Mouse (Mus musculus) right cerebral cortex, adult 2 months (tissue): Measurements from ENCODE around the gene Kirrel.
"Not testable (repeated sequence)": the region's sequence is repeated elsewhere in the genome, so short reads cannot be mapped to it uniquely, and the experiment has no call there.

Experiments
- DNase-seq, 2 experiments: peaks; one replicate each; pipeline ENCODE4 v3.0.0; 2021 to 2022; ENCODE audit warnings: low spot score in 2 of 2

Gene Kirrel

DNA sequence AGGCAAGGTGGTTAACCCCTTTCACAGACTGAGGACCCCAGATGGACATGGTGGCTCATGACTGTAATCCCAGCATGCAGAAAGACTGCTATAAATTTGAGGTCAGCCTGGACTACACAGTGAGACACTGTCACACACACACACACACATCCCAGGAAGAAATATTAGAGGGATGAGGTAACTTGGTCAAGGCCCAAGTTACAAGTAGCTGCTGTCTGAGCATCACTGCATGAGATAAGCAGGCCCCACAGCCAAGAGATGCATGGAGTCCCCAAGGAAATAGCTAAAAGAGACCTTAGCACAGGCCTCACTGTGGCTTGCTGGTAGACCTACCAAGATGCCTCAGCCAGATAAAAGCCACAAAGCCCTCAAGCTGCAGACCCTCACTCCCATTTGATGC is 39.6 kb downstream of the Kirrel start:
- no peak for DNase-seq

- no peak for DNase-seq
Measured at GRCm38 (mm10) chr3:87131694-87132347, 42.7 kb downstream of the Kirrel start.

GRCm38 (mm10) chr3:87130933-87131332 is 43.6 kb downstream of the Kirrel start:
- DNase-seq, result no peak

DNA sequence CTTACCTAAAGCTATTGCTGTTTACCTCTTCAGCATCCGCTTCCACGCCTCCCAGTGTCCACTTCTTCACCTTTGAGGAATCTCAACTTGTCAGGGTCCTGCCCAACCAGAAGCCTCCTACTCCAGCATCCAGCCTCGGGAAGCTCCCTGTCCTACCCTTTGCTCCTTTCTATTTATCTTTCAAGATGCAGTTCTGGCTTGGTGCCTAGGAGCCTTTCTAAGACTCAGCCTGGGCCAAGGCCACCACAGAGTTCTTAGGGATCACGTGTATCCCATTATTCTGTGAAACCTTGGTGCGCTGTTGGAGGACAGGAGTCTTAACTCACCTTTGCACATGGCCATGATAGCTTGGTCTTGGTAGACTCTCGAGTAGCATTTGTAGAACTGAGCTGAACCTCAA is 50.8 kb downstream of the Kirrel start:
- DNase-seq, result no peak

- DNase-seq, result no peak
Measured at GRCm38 (mm10) chr3:87118214-87118613, 56.3 kb downstream of the Kirrel start.

DNA sequence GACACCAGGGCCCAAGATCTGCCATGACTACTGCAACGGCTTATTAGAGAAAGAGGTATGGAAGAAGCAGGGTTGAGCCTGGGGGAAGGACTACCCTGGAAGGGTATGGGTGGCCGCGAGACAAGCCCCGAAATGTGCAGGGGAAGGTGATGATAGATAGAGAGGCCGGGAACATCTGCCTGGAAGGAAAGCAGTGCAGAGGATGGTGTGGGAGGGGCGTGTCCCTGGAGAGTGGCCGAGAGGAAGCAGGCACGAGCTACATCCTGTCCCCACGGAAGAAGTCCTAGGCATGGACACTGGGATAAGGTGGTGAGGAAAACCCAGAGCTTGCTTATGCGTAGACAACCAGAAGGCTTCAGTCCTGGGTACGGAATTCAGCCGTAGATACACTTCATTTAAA is 56.9 kb downstream of the Kirrel start:
- DNase-seq, result no peak

DNA sequence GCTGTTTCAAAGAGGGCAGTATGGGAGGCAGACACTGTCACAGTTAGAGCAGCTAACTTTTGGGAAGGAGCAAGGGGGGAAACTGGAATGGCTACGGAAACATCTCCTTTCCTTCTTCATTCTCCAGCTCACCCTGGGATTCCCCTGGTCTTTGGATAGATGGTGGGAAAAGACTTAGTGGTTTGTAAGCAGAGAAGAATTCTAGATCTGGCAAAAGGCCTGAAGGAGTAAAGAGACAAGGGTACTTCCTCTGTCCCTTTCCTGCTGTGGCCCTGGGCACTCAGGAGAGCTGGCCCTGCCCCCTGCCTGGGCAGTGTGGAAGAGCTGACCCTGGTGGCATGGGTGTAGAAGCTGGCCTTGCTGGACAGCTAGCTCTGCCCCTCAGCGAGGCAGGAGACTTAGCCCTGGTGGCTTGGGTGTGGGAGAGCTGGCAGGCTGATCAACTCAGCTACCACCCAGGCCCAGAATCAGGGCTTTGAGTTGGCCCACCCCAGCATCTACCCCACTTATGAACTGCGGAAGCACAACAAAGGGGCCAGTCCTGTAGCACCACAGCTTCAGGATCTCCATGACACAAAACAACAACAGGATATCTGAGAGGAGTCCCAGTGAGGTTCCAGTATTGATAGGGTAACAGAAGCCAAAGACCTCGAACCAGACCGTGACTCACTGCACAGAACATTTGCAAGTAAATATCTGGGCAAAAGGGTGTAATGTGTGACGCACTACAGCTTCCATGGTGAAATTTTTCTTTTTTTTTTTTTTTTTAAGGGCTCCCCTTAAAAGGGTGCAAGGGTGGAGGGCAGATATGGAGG is 58.6 kb downstream of the Kirrel start:
- no peak for DNase-seq

- DNase-seq, result no peak
Measured at GRCm38 (mm10) chr3:87115271-87115670, 59.3 kb downstream of the Kirrel start.

GRCm38 (mm10) chr3:87114801-87115200 is 59.7 kb downstream of the Kirrel start:
- no peak for DNase-seq

- not testable (repeated sequence) for DNase-seq
Measured at GRCm38 (mm10) chr3:87113881-87114280, 60.7 kb downstream of the Kirrel start.

- DNase-seq, result no peak
Measured at GRCm38 (mm10) chr3:87112264-87112663, 62.3 kb downstream of the Kirrel start.

DNA sequence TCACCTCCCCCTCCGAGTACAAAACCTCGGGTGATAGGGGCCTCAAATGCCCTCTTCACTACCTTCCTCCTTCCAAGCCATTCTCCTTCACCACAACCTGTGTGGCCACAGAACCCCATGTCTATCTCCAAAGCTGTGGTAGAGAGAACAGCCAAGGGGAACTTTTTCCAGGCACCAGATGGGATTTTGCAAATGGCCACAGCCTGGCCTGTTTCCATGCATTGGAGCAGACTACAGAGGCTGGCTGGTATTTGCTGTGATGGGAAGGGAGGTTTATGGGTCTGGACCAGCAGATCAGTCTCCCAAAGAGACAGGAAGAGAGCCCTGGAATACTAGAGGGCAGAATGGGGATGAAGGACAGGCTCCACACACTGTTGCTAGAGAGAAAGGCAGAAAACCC is 69.7 kb downstream of the Kirrel start:
- no peak for DNase-seq

DNA sequence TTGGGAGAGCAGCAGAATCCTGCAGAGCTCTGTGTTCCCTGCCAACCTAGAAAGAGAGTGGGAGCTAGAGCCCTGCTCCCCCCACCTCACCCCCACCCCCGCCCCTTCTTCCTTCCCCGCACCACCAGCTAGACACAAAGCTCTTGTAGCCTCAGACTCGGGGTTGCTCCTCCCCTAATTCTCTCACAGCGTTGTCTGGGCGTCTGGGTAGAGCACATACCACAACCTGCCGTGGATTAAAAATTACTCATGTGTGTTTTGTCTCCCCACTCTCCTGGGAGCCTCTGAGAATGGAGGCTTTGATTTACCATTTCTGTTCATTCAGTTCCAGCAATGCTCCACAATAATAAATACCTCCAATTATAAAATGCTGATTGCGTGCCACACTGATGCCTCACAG is 72.2 kb downstream of the Kirrel start:
- no peak for DNase-seq

DNA sequence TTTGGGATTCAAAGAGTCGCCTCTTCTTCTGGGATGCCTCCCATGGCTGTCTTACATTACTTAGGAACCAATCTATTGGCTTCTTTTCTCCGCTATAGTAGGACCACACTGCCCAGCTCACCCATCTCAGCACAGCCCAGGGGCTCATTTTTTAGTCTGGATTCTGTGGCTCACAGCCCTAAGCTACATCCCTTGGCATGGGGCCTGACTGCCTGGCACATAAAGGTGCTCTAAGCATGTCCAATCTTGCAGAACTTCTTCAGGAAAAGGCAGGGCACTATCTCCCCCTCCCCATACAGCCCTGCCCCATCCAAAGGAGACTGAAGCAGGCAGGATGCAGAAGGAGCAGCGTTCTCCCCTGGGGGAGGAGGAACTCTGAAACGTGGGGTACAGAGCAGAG is 73.6 kb downstream of the Kirrel start:
- no peak for DNase-seq

DNA sequence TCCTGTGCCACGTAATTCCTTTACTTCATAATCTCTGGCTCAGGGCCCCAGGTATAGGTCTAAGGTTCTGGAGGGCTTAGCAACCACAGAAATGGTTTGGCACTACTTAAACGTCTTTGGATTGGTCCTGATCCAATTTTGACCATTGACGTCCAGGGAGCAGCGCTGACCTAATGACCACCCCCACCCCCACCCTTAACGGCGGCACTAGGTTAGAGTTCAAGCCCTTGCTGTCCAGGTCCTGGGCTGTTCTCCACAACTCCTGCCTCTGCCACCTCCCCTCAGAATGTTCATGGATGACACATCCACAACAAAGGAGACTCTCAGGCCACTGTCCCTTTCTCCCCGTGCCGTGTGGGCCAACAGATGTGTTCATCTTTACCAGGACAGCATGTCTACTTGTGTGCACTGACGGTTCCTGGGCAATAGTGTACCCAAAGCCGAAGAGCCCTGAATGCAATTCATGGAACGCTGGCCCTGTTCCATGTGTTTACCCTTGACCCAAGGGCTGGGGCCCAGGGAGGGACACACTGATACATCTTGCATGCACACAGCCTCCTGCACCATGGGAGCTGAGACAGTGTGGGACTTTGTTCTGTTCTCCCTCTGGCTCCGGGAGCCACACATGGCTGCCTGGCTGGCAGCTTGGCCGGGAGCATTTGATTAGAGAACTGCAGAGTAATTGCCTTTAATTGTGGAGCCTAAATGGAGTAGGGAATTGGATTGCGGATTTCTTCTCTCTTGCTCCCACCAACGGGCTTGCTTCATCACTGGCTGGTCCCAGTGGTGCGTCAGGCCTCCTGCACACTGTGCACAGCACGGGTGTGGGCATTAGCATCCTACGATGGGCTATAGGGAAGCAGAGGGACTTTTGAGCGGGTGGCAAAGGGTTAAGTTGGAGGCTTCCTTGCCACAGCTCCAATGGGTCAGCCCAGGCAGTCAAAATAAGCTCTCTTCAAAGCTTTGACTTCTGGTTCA is 76.3 kb downstream of the Kirrel start:
- DNase-seq, result peak in 1 of 2 experiments; percentile 11

DNA sequence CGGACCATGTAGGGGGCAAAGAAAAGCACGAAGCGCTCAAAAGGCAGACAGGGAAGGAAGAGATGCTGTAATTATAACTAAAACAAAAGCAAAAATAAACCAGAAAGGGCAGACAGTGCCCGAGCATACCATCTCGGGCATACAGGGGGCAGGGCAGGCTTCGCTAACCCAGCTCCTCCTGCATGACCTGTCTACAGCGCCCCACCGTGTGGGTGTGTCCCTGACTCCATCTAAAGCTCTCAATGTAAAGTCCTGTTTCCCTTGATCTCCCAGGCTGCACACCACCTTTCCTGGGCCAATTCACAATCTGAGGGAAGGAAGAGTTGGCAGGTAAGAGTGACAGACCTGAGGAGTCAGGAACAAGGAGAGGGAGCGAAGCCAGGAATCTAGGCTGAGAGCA is 77.3 kb downstream of the Kirrel start:
- no peak for DNase-seq

DNA sequence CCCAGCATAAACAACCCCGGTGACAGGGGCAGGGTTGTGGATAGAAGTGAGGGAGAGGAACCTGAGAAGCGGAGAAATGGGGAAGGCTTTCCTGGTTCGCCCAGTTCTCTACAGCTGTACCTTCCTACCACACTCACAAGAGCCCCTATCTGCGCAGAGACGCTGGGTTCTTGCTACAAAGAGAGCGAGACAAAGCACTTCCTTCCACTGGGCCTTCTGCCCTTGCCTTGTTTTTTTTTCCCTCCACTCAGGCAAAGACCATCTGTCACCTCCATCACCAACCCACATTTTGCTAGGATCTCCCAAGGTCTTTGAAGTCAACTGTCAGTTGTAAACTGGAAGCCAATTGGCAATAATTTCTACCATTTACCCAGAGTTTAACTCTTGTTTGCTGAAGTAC is 80.8 kb downstream of the Kirrel start:
- DNase-seq, result no peak

- peak; percentile 69 to 84 for DNase-seq
Measured at GRCm38 (mm10) chr3:87089694-87090565, 84.6 kb downstream of the Kirrel start.

- no peak for DNase-seq
Measured at GRCm38 (mm10) chr3:87087146-87087545, 87.4 kb downstream of the Kirrel start.

DNA sequence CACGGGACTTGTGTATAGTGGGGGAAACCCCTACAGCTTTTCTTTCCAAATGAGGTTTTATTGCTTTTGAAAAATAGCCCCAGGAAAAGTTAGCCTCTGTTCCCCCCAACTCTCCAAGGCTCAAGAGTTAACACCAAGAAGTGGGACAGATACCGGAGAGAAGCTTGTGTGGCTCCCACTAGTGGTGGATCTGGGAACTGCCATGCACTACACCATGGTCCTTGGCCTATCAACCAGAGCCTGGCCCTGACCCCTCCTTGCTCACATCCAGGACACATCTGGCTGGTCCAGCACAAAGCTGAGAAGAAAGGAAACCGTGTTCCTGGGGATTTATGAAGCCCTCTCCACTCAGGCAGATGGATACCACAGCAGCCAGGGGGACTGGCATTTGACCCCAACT is 92.3 kb downstream of the Kirrel start:
- DNase-seq, result peak in 1 of 2 experiments; percentile 20

- DNase-seq, result no peak
Measured at GRCm38 (mm10) chr3:87079751-87080150, 94.8 kb downstream of the Kirrel start.
